Mouse (Mus musculus): ENCODE data around the gene Fam126a.
"Not testable (repeated sequence)": the region's sequence is repeated elsewhere in the genome, so short reads cannot be mapped to it uniquely, and the experiment has no call there.

Gene Fam126a

DNA sequence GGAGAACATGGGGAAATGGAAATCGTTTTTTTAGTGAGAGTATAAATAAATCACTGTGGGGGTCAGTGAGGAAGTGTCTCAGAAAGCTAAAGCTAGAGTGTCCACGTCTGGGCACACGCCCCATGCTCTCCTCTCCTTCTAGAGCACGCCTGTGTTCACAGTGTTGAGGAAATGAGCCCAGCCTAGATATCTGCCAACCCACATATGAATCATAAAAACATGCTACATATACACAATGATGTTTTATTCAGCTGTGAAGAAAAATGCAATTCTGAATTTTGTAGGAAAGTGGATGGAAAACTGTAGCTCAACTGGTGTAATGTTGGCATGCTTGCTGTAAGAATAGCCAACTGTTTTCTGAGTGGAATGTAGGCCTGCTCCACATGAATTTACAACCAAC, 130.3 kb downstream of the Fam126a start:
- no peak for DNase-seq (ENCODE audit: low read depth, low spot score)

DNA sequence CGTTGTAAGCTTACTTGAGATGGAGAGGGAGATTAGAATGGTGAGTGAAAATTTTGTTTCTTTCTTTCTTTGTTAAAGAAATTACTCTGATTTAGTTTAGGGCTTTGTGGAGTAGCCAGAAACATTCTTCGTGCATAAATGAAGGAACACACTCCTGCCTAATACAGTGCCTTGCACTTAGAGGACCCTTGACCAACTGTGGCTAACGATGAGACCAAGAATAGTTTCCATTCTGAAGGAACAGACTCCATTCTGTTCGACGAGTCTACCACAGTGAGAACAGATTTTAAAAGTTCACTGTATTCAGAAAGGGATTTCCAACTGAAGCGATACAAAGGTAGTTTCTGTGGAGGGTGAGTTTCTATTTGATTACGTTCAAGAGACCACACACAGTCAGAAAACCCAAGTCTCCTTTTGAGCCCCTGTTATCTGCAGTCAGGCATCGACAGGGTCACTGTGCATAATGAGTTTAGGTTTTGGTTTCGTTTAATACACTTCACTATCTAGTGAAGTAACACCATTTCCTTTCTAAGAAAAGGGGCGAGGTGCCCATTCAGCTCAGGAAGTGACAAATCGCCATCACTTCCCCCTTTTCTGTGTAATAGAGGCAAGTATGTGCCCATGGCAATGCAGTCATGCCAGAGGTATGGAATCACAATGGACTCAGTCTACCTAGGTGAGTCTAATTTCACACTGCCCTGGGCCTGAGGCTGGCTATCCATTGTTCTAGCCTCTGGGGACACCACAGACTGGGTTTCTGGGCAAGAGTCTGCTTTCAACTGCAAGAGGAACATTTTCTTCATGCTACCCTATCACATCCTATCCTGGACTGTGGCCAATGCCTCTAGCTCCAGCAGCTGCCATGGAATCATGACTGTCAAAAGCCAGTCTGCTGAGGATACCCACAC, 136.4 kb downstream of the Fam126a start:
- DNase-seq (ENCODE audit: low read depth, low spot score), result no peak

DNA sequence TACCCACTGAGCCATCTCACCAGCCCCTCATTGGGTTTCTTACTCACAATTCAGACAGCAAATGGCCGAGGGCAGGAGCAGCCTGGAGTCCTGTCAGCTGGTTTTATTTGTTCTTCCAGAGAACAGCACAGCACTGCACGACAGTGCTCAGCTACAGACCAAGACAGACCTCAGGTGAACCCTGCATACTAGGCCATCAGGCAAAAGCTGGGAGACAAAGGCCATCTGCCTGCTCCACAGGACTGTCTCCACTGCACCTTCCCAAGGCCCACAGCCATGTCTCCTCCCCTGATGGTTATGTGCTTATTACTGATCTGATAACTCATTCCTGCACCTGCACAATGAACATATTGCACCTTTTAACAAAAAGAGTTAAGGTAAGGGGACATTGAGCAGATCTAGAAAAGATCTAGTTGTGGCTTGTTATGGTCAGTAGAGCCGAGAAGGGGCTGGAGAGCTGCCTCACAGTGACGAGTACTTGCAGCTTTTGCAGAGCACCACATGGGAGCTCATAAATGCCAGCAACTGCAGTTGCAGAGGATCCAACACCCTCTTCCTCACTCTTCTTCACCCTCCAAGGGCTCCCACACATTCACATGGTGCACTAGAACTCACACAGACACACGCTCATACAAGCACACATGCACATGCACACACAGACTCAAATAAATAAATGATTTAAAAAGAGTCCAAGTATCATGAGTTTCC, 137.2 kb downstream of the Fam126a start:
- no peak for DNase-seq (ENCODE audit: low read depth, low spot score)

DNA sequence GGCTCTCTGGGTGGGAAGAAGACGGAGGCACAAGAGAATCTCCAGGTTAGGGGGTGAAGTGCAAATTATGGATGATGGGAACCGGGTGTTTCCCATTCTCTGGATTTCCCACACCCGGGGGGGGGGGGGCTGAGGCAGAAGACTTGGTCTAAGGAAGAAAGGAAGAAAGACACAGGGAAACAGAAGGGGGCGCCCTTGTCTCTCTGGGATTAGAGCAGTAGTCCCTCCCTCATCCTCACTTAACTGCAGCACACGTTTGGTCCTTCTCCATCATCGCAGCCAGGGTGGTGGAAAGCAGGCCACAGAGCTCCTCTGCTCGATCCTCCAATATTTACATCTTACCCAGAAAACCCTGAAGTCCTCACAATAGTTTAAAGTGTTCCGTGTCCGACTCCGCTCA, 139.8 kb downstream of the Fam126a start:
- DNase-seq (ENCODE audit: low read depth, low spot score), result peak; percentile 14

DNA sequence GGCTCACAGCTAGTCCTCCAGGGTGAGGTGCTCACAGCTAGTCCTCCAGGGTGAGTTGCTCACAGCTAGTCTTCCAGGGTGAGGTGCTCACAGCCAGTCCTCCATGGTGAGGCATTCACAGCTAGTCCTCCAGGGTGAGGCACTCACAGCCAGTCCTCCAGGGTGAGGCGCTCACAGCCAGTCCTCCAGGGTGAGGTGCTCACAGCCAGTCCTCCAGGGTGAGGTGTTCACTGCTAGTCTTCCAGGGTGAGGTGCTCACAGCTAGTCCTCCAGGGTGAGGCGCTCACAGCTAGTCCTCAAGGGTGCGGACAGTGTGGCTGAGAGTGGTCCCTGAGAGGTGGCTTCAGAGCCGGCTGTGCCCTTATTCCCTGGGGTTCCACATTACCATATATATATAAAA, 141.0 kb downstream of the Fam126a start:
- DNase-seq (ENCODE audit: low read depth, low spot score), result no peak

DNA sequence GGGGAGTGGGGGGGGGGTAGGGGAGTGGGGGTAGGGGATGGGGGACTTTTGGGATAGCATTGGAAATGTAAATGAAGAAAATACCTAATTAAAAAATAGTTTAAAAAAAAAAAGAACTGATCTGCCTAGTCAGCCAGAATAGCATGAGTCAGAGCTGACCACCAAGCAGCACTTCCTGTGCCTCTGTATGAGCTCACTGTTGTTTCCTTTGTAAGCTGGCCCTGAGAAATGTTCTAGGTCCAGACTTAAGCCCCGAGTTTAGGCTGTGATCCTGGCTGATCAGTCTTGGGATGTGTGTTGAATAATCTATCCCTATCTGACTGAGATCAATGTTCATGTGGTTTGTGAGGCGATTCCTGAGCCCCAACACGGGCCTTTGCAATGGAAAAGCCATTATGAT, 143.4 kb downstream of the Fam126a start:
- no peak for DNase-seq (ENCODE audit: low read depth, low spot score)

DNA sequence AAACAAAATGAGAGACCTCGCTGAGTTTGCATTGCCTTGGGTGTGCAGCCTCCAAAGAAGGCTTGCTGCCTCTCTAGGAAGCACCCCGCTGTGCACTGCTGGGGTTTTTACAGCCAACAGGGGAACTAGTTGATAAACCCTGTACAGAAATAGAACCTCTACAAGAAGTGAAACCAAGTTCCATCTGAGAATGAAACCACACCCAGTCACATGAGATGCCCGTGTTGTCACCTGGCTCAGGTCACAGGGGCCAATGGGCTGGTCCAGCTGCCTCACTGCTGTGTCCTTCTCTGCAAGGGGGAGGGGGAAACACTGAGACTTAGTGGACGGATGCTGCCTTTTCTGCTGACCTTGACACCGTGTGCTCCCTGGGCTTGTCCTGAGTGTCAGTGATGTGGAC, 156.0 kb downstream of the Fam126a start:
- DNase-seq (ENCODE audit: low read depth, low spot score), result no peak

DNA sequence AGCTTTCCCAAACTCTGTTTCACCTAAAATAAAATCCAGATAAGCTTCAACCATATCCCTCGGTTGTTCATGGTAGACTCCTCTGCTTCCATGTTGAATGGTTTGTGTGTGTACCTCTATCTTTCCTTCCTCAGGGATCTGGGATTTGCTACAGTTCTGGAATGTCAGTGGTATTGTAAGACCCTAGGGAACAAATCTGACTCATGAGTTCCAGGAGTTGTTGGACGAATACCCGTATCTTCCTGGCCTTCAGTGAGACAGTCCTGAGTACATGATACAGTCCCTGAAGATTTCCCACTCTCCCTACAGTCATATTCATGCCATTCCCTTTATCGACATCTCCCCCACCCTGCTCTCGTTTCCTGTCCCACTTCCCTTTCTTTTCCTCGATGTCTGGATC, 157.9 kb downstream of the Fam126a start:
- no peak for DNase-seq (ENCODE audit: low read depth, low spot score)

DNA sequence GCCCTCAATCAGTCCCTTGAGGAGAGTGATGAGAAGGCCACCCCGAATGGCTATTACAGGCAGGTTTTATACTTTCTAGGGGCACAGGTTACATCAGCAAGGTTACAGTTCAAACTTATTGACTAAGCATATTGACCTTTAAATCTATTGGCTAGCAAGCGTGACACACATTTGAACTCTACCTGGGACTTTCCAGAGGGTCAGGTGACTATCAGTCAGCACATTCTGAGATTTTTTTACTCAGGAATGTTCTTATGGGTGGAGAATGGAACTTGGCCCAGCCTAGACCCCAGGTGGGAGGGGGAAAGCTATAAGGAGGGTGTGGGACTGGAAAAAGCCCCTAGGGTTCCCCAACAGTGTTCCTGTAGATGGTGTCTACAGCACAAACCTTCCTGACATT, 159.2 kb downstream of the Fam126a start:
- DNase-seq (ENCODE audit: low read depth, low spot score), result not testable (repeated sequence)

DNA sequence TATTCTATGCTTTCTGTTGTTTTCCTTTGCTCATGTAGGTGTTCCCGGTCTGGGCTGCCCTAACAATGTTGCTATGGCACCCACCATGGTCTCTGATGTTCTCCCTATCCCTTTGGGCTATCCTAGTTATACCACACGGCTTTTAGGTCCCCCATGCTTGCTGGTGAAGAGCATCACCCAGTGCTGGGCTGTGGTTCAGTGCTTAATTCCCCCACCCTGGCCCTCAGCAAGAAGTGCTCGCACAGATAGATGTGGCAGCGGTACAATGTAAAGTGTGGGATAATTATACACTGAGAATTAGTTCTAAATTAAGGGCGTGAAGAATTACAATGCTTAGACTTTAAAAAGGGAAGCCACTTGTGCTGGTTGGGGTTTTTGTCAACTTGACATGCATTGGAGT, 164.5 kb downstream of the Fam126a start:
- no peak for DNase-seq (ENCODE audit: low read depth, low spot score)

Data from retina, postnatal 7 days (tissue).